Mouse (Mus musculus) hindbrain, embryonic 13.5 days (tissue): ENCODE measurements around the gene Dnajc1. TPM values are rescaled to one million over a fixed set of nuclear protein-coding genes. Genes with fewer than 3 reads are reported as not detected.
A peak's percentile ranks its signal among the peaks of the same experiment; 100 is the strongest.

Experiments used
- ATAC-seq: fragments of 200-750 bp; cut with Nextera tagmentation; 2 replicates; pipeline ENCODE4 v1.8.0; 2017; ENCODE audit warnings: moderate TSS enrichment; ENCODE audit not compliant: low FRiP score
- H3K27ac ChIP-seq: fragments of 300-500 bp; sonication (generic); 2 replicates; pipeline ENCODE4 v1.5.1; 2015; ENCODE audit warnings: inconsistent platforms, mild to moderate bottlenecking, moderate library complexity
- H3K27me3 ChIP-seq: fragments of 300-500 bp; sonication (generic); 2 replicates; pipeline ENCODE4 v1.6.1; 2015; ENCODE audit warnings: mild to moderate bottlenecking, inconsistent platforms
- H3K36me3 ChIP-seq: fragments of 300-500 bp; sonication (generic); 2 replicates; pipeline ENCODE4 v1.6.1; 2015; ENCODE audit warnings: mild to moderate bottlenecking, inconsistent platforms
- H3K4me1 ChIP-seq: fragments of 300-500 bp; sonication (generic); replicated peaks from 2 replicates; pipeline ENCODE4 v1.6.1; 2015; ENCODE audit warnings: inconsistent platforms
- H3K4me2 ChIP-seq: fragments of 300-500 bp; sonication (generic); 2 replicates; pipeline ENCODE4 v1.6.1; 2015; ENCODE audit warnings: inconsistent platforms, mild to moderate bottlenecking, moderate library complexity
- H3K4me3 ChIP-seq: fragments of 300-500 bp; sonication (generic); 2 replicates; pipeline ENCODE4 v1.5.1; 2015; ENCODE audit warnings: mild to moderate bottlenecking, inconsistent platforms
- H3K9ac ChIP-seq: fragments of 300-500 bp; sonication (generic); 2 replicates; pipeline ENCODE4 v1.6.1; 2015; ENCODE audit warnings: mild to moderate bottlenecking, inconsistent platforms
- H3K9me3 ChIP-seq: fragments of 300-500 bp; sonication (generic); 2 replicates; pipeline ENCODE4 v1.6.1; 2016; ENCODE audit warnings: inconsistent platforms
- WGBS: fragments of 180-500 bp; shearing (Covaris S2); methylation state at CpG from one replicate; pipeline ENCODE4 v1.1.7; 2015; 5-methylcytosine and 5-hydroxymethylcytosine counted together
- polyA plus RNA-seq: library from polyadenylated mRNA; unstranded; fragments of >200 nt; fragmentation: Nextera tagmentation; extraction: Ambion mirVana; gene quantifications from 2 replicates; pipeline ENCODE4 v1.2.1, GENCODE M21; 2015

The Dnajc1 gene
- 22.3 and 24.3 TPM in 2 replicates for polyA plus RNA-seq

GRCm38 (mm10) chr2:18392331-18393021, at the start of gene Dnajc1:
Gene Dnajc1, minus strand, starts transcription at chr2:18392830.
- no peaks in the 10 kb centered on the region for H3K27me3 ChIP-seq
- H3K36me3 ChIP-seq: no peaks in the 10 kb centered on the region
- H3K27ac ChIP-seq: peak within 1 kb of the TSS; percentile 98
- H3K4me2 ChIP-seq: peak within 1 kb of the TSS; percentile 84
- ATAC-seq: peak; percentile 100
- peak within 1 kb of the TSS; percentile 83 for H3K4me3 ChIP-seq
- under 1% methylated on average over 64 of the region's 69 CpGs for WGBS
- H3K9me3 ChIP-seq: no peaks in the 10 kb centered on the region
- peak within 1 kb of the TSS; percentile 89 for H3K9ac ChIP-seq
- H3K4me1 ChIP-seq: peaks cover 15% of the 10 kb centered on the region

DNA sequence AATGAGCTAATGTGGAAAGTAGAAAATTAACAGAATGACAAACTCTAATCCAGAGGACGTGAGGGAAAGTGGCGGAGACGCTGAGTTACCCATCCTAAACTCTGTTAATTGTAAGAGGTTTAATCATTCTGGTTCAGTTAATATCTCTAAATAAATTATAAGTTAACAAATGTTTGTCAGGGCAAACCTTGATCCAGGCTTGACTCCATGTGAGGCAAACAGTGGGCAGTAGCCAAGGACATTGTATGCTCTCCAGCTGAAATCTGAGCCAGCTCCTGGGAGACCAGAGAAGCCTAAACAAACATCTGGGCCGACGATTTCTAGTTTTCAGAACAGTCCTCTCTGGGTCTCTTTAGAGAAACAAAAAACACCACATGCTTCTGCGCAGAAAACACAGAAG, 49.2 kb upstream of the Dnajc1 start:
- no peak overlapping the region for H3K27ac ChIP-seq
- no peaks in the 10 kb centered on the region for H3K27me3 ChIP-seq
- no peak overlapping the region for H3K4me3 ChIP-seq
- H3K9ac ChIP-seq: no peak overlapping the region
- no peaks in the 10 kb centered on the region for H3K4me1 ChIP-seq
- no peak overlapping the region for H3K4me2 ChIP-seq
- no peaks in the 10 kb centered on the region for H3K9me3 ChIP-seq
- no peak for ATAC-seq
- no peaks in the 10 kb centered on the region for H3K36me3 ChIP-seq
- WGBS: 51% methylated on average over 6 of the region's 6 CpGs

GRCm38 (mm10) chr2:18415242-18415641, 22.6 kb upstream of the Dnajc1 start:
- no peaks in the 10 kb centered on the region for H3K27me3 ChIP-seq
- H3K27ac ChIP-seq: no peak overlapping the region
- no peaks in the 10 kb centered on the region for H3K9me3 ChIP-seq
- 98% methylated on average over 3 of the region's 3 CpGs for WGBS
- H3K4me3 ChIP-seq: no peak overlapping the region
- no peaks in the 10 kb centered on the region for H3K4me1 ChIP-seq
- ATAC-seq: no peak
- H3K9ac ChIP-seq: no peak overlapping the region
- no peak overlapping the region for H3K4me2 ChIP-seq
- no peaks in the 10 kb centered on the region for H3K36me3 ChIP-seq

DNA sequence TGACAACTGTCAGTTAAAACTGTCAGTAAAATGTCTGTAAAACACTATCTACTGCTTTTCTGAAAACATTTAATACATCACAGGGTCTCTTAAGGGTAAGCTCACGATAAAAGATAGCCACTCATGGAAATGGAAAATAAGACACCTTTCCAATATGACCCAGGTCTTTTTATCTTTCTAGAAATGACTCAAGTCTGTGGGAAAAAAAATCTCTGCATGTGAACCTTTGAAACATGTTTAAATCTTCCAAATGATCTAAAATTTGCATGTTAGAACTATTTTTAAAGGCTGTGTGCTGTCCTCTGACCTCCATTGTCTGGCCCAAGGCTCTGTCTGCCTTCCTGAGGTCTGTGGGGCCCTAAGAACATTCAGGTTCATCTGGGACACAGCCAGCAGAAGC, 11.0 kb upstream of the Dnajc1 start:
- 83% methylated on average over 1 of the region's 1 CpGs for WGBS
- no peaks in the 10 kb centered on the region for H3K27me3 ChIP-seq
- no peak overlapping the region for H3K27ac ChIP-seq
- H3K36me3 ChIP-seq: no peaks in the 10 kb centered on the region
- ATAC-seq: no peak
- no peaks in the 10 kb centered on the region for H3K4me1 ChIP-seq
- H3K4me2 ChIP-seq: no peak overlapping the region
- no peaks in the 10 kb centered on the region for H3K9me3 ChIP-seq
- no peak overlapping the region for H3K9ac ChIP-seq
- H3K4me3 ChIP-seq: no peak overlapping the region

DNA sequence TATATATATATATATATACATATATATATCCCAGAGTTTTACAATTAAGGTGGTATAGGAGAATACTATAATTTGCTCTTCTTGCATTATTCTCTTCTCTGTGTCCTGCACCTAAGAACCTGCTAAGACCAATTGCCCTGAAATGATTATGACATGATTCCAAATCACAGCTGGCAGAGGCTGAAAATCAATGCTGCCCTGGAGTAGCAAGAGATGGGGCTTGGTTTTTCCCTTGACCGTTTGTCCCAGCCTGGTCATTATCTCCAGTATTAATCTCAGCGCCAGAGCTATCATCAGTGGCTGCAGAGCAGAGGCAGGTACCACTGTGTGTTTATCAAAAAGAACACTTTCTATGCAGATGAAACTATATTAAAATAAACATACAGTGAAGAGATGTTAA, 9.1 kb upstream of the Dnajc1 start:
- no peak overlapping the region for H3K27ac ChIP-seq
- 85% methylated on average over 2 of the region's 2 CpGs for WGBS
- no peak for ATAC-seq

DNA sequence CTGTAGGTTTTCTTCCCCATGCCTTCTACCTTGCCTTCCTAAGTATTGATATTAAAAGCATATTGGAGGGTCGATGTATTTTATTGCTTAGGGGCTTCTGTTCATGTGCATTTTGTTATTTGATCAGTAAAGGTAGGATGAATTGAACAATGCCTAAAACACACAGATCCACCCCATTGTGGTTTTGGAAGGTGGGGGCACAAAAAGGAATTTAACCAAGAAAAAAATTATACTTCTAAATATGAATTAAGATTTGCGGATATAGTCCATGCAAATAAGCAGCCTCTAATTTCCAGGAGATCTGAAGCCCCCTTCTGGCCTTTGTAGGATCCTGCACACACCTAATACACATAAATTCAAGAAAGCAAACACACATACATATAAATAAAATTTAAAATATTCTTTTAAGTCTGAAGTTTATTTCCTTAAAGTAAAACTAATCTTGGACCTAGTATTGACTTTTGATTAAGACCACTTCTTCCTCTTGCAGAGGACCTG, 441 bp upstream of the Dnajc1 start:
- Histone ChIP-seq H3K4me1 (peaks cover 15% of the 10 kb centered on the region), H3K9me3 (no peaks in the 10 kb centered on the region), H3K27me3 (no peaks in the 10 kb centered on the region), H3K27ac (peak overlapping the region; percentile 98), H3K36me3 (no peaks in the 10 kb centered on the region), H3K4me2 (peak overlapping the region; percentile 84), H3K4me3 (peak overlapping the region; percentile 83), H3K9ac (peak overlapping the region; percentile 89; the same call in 1 of the 2 replicates)
- 69% methylated on average over 2 of the region's 2 CpGs for WGBS
- ATAC-seq: peak; percentile 31

More for the DNA sequence above, 9.1 kb upstream of the Dnajc1 start:
- H3K4me1 ChIP-seq: no peaks in the 10 kb centered on the region
- H3K36me3 ChIP-seq: no peaks in the 10 kb centered on the region
- H3K4me2 ChIP-seq: no peak overlapping the region
- no peak overlapping the region for H3K4me3 ChIP-seq
- H3K9me3 ChIP-seq: no peaks in the 10 kb centered on the region
- H3K9ac ChIP-seq: no peak overlapping the region
- no peaks in the 10 kb centered on the region for H3K27me3 ChIP-seq

DNA sequence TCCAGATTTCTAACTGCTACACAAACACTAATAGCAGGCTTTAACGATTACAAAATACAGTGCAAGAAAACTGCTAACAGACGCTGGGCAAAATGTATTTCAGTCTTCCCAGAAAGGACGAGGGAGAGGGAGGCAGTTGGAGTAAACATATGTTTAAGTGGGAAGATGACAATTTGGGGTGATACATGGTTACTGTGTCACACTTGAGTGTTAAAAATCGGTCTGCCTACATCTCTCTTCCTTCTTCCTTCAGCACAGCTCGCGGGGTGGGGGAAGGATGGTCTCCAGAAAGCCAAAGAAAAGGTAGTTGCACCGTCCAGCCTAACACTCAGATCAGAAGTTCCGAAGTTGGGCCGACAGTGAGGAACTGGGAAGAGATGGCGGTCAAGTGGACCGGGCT, 769 bp downstream of the Dnajc1 start:
- Histone ChIP-seq H3K4me3 (peak overlapping the region; percentile 83), H3K27ac (peak overlapping the region; percentile 98), H3K4me2 (peak overlapping the region; percentile 84), H3K27me3 (no peaks in the 10 kb centered on the region), H3K36me3 (no peaks in the 10 kb centered on the region), H3K4me1 (peaks cover 15% of the 10 kb centered on the region), H3K9ac (peak overlapping the region; percentile 89), H3K9me3 (no peaks in the 10 kb centered on the region)
- no peak for ATAC-seq
- 2% methylated on average over 11 of the region's 11 CpGs for WGBS

DNA sequence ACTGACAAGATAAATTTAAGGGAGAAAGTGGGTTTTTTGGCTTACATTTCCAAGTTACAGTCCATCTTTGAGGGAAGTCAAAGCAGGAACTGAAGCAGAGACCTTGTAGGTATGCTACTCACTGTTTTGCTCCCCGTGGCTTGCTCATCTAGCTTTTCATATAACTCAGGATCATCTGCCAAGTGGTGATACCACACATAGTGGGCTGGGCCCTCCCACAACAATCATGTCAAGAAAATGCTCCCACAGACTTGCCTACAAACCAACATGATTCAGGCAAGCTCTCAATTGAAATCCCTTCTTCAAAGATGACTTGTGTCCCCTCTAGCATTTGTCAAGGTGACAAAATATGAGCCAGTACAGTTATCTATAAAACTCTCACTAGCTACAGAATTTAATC, 3.0 kb downstream of the Dnajc1 start:
- no peak overlapping the region for H3K4me3 ChIP-seq
- 93% methylated on average over 1 of the region's 1 CpGs for WGBS
- no peak overlapping the region for H3K9ac ChIP-seq
- H3K36me3 ChIP-seq: no peaks in the 10 kb centered on the region
- peaks cover 15% of the 10 kb centered on the region for H3K4me1 ChIP-seq
- no peak overlapping the region for H3K27ac ChIP-seq
- no peak overlapping the region for H3K4me2 ChIP-seq
- no peak for ATAC-seq
- no peaks in the 10 kb centered on the region for H3K27me3 ChIP-seq
- H3K9me3 ChIP-seq: no peaks in the 10 kb centered on the region

DNA sequence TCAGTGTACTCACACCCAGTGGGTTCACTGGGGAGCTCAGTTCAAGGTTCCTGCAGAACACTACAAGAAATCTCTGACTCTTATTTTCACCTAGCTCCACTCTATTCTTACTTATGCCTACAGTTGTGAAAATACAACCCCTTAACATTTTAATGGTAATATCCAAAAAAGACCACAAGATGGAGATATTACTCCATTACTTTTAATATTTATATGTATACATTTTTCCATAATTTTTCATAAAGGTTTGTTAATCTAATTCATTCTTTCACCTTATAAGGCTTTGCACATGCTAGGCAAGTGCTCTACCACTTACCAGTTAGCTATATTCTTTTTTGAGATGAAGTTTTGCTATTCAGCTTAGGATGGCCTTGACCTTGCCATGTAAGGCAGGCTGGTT, 11.0 kb downstream of the Dnajc1 start:
- Histone ChIP-seq H3K36me3 (no peaks in the 10 kb centered on the region), H3K4me1 (no peaks in the 10 kb centered on the region), H3K9ac (no peak overlapping the region), H3K4me2 (no peak overlapping the region), H3K27ac (no peak overlapping the region), H3K9me3 (no peaks in the 10 kb centered on the region), H3K27me3 (no peaks in the 10 kb centered on the region), H3K4me3 (no peak overlapping the region)
- no peak; the same call in 1 of the 2 replicates for ATAC-seq

- no peaks in the 10 kb centered on the region for H3K4me1 ChIP-seq
- 73% methylated on average over 11 of the region's 11 CpGs for WGBS
- no peak for ATAC-seq
- H3K4me3 ChIP-seq: no peak overlapping the region
- no peak overlapping the region for H3K27ac ChIP-seq
- H3K4me2 ChIP-seq: no peak overlapping the region
- H3K36me3 ChIP-seq: no peaks in the 10 kb centered on the region
- H3K27me3 ChIP-seq: no peaks in the 10 kb centered on the region
- no peak overlapping the region for H3K9ac ChIP-seq
- H3K9me3 ChIP-seq: no peaks in the 10 kb centered on the region
Observed at GRCm38 (mm10) chr2:18372400-18373182, 20.0 kb downstream of the Dnajc1 start.

DNA sequence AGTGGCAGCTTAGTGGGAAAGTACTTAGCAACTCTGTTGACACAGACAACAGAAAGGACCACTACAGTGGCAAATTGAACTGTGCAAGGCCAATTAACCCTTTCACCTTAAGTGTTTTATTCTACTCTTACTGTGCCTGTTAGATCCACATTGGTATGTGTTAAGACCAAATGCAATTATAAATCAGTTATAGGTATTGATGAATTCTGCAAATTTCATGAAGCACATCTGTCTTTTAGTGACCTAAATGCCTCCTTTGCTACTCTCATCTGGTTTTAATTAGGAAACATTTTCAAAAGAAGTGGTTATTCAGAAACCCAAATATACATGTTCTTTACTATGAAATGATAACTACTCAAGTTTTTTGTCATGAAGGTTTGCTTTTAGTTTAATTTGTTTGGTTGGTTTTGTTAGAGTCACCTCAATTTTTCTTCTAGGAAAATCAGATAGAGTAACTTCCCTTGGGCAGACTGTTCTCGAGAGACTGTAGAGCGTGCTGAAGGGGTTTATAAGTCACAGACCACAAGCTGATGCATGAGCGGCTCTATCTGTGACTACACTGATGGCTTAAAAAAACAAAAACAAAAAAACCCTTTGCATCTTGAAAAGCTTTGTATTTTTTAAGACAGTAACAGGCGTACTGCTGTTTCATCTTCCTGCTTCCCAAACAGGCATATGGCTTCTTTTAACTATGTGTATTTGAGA, 21.7 kb downstream of the Dnajc1 start:
- no peaks in the 10 kb centered on the region for H3K9me3 ChIP-seq
- no peak overlapping the region for H3K27ac ChIP-seq
- no peak overlapping the region for H3K9ac ChIP-seq
- H3K4me2 ChIP-seq: no peak overlapping the region
- no peak overlapping the region for H3K4me3 ChIP-seq
- H3K4me1 ChIP-seq: no peaks in the 10 kb centered on the region
- H3K27me3 ChIP-seq: no peaks in the 10 kb centered on the region
- H3K36me3 ChIP-seq: no peaks in the 10 kb centered on the region
- WGBS: 81% methylated on average over 4 of the region's 4 CpGs
- no peak for ATAC-seq

- WGBS: 91% methylated on average over 1 of the region's 1 CpGs
- H3K27me3 ChIP-seq: no peaks in the 10 kb centered on the region
- H3K27ac ChIP-seq: no peak overlapping the region
- H3K4me1 ChIP-seq: no peaks in the 10 kb centered on the region
- ATAC-seq: no peak
- no peak overlapping the region for H3K9ac ChIP-seq
- H3K4me3 ChIP-seq: no peak overlapping the region
- H3K4me2 ChIP-seq: no peak overlapping the region
- H3K36me3 ChIP-seq: 0 out of 2 replicates have a peak, but pooled peaks cover 6% of the 10 kb centered on the region
- 0 out of 2 replicates have a peak, but pooled peaks cover 2% of the 10 kb centered on the region for H3K9me3 ChIP-seq
Observed at GRCm38 (mm10) chr2:18364402-18364801, 28.2 kb downstream of the Dnajc1 start.
